Mouse (Mus musculus): ENCODE results near the gene Hmgcs1.

DNA sequence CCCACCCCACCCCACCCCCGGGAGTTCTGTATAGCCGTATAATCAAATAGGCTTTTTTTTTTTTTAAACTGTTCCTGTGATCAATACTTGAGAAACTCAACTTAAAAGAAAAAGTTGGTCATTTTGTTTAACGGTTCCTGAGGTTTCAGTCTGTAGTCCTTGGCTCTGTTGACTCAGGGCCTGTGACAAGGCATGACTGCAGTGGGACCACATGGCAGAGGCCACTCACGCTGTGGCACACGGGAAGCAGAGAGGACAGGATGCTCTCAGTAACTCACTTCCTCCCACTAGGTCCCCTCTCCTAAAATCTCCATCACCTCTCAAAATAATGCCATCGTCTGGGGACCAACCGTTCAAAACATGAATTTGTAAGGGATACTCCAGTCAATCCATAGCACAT is 49.0 kb upstream of the Hmgcs1 start:
- TF ChIP-seq POLR2AphosphoS5 (IDR thresholded peaks at IDR 0.05; ENCODE audit: insufficient replicate concordance, low read depth, low read length), result no peak
- no peak for TF ChIP-seq CTCF (IDR thresholded peaks at IDR 0.05; ENCODE audit: low read depth, low read length)
- TF ChIP-seq GATA1 (IDR thresholded peaks at IDR 0.05; ENCODE audit: borderline replicate concordance, low read length), result no peak

Data from G1E (cell line).